Mouse (Mus musculus) ES-Bruce4 (cell line): ENCODE data around the gene Col12a1.

Source experiments
- CTCF ChIP-seq: IDR thresholded peaks from one replicate; pipeline ENCODE4 v1.8.1; 2011; ENCODE audit warnings: low read depth, low read length
- EP300 ChIP-seq: IDR thresholded peaks from 2 replicates; pipeline ENCODE4 v1.6.1; 2011; ENCODE audit warnings: low read depth, low read length; ENCODE audit not compliant: insufficient read depth
- POLR2A ChIP-seq: IDR thresholded peaks from one replicate; pipeline ENCODE4 v1.8.1; 2011; ENCODE audit warnings: low read length; ENCODE audit not compliant: insufficient read depth

DNA sequence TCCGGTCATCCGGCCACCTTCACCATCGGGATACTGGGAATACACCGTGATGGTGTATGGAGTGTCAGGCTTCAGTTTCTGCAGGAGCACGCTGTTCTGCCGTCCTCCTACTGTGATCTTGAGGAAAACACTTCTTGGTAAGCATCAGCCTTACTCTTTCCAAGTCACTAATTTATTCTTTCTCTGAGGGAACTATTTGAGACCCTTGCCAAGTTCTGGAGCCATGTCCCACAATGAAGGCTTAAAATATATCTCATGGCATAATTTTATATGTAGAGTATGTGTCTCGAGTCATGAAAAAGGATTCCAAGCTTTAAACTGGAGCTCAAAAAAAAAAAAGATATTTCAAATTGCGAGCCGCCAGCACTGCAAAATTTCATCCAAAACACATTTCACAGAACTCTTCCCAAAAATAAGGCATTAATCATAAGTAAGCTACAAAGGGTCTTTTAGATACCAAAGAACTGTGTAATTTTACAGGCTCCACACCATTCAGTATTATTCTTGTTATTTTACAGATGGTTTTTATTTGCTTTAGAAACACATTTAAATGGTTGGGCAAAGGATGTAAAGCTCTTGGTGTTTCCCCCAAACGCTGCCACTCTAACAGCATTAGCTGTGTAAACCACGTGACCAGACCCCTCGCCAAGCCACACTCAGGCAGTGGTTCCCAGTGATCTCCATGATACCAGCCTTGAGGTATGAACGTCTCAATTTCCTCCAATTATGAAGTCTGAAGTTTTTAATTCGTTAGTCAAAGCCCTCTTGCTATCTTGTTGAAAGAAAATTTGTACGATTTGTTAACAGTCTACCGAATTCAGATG lies 65.1 kb downstream of the Col12a1 start:
- TF ChIP-seq EP300 = no peak
- no peak for TF ChIP-seq CTCF
- TF ChIP-seq POLR2A = no peak
